In genomic region chr1:133448351-133448931, GRCm38 (mm10) we compare ENCODE assay signal across 9 mouse cellular contexts. TPM values are rescaled to one million over a fixed set of nuclear protein-coding genes. Genes with fewer than 3 reads are reported as not detected.
DNase-seq lines count a peak whose midpoint lies in the region; ATAC-seq and TF ChIP-seq lines count a peak whose summit lies in the region.
"Had no signal": no experiment of that assay in that cellular context is flagged by ENCODE, and none has a peak within 500 bp of the region (broad histone marks: within the 10 kb centered on the region; RNA-seq: fewer than 3 reads in every experiment).

No protein-coding gene starts in this region.

- no peaks in the 10 kb centered on the region for H3K36me3 ChIP-seq in midbrain, embryonic 10.5 days
- H3K36me3 ChIP-seq in midbrain, embryonic 15.5 days (replicated peaks) = no peaks in the 10 kb centered on the region
- H3K36me3 ChIP-seq in forebrain, embryonic 13.5 days (ENCODE audit: poor library complexity, severe bottlenecking) = no peaks in the 10 kb centered on the region
- no peaks in the 10 kb centered on the region for H3K36me3 ChIP-seq in intestine, embryonic 15.5 days
- H3K36me3 ChIP-seq in lung, embryonic 14.5 days (ENCODE audit: insufficient read depth) = no peaks in the 10 kb centered on the region
- H3K36me3 ChIP-seq: liver, embryonic 15.5 days had no signal

- H3K27me3 ChIP-seq in midbrain, embryonic 10.5 days (ENCODE audit: low read depth, poor library complexity, severe bottlenecking) = peaks cover 9% of the 10 kb centered on the region; the same call in 1 of the 2 replicates
- no peaks in the 10 kb centered on the region for H3K27me3 ChIP-seq in midbrain, embryonic 15.5 days (replicated peaks)
- no peaks in the 10 kb centered on the region for H3K27me3 ChIP-seq in forebrain, embryonic 13.5 days
- no peaks in the 10 kb centered on the region for H3K27me3 ChIP-seq in intestine, embryonic 15.5 days (replicated peaks)
- no peaks in the 10 kb centered on the region for H3K27me3 ChIP-seq in lung, embryonic 14.5 days (ENCODE audit: insufficient read depth, low read length)
- H3K27me3 ChIP-seq: liver, embryonic 15.5 days had no signal

- peak; percentile 47 for DNase-seq in midbrain, embryonic 10.5 days (ENCODE audit: low spot score)
- peak; percentile 66 for DNase-seq in lung, embryonic 14.5 days
- no peak for DNase-seq in urinary bladder, postnatal 4 days (ENCODE audit: low spot score in 2 of 2)
- no peak for DNase-seq in left cerebral cortex, adult 11 months (ENCODE audit: low spot score)
- DNase-seq in urinary bladder, adult 2 months (ENCODE audit: low spot score) = no peak

- WGBS in midbrain, embryonic 10.5 days = 40% methylated on average over 14 of the region's 14 CpGs
- WGBS in midbrain, embryonic 15.5 days = 34% methylated on average over 14 of the region's 14 CpGs
- WGBS in forebrain, embryonic 13.5 days = 28% methylated on average over 14 of the region's 14 CpGs
- WGBS in intestine, embryonic 15.5 days = 26% methylated on average over 14 of the region's 14 CpGs
- 30% methylated on average over 14 of the region's 14 CpGs for WGBS in lung, embryonic 14.5 days

- H3K4me1 ChIP-seq in midbrain, embryonic 10.5 days = peaks cover 29% of the 10 kb centered on the region
- H3K4me1 ChIP-seq in midbrain, embryonic 15.5 days = peaks cover 5% of the 10 kb centered on the region; the same call in 1 of the 2 replicates
- peaks cover 13% of the 10 kb centered on the region for H3K4me1 ChIP-seq in forebrain, embryonic 13.5 days
- H3K4me1 ChIP-seq in intestine, embryonic 15.5 days (replicated peaks) = peaks cover 20% of the 10 kb centered on the region
- no peaks in the 10 kb centered on the region for H3K4me1 ChIP-seq in lung, embryonic 14.5 days (ENCODE audit: insufficient read depth)

- peak overlapping the region; percentile 5; the same call in 1 of the 2 replicates for H3K4me3 ChIP-seq in midbrain, embryonic 10.5 days
- H3K4me3 ChIP-seq in midbrain, embryonic 15.5 days = no peak overlapping the region
- H3K4me3 ChIP-seq in forebrain, embryonic 13.5 days = no peak overlapping the region
- no peak overlapping the region for H3K4me3 ChIP-seq in intestine, embryonic 15.5 days (replicated peaks)
- H3K4me3 ChIP-seq in lung, embryonic 14.5 days (ENCODE audit: low read depth, low read length) = no peak overlapping the region
- H3K4me3 ChIP-seq: liver, embryonic 15.5 days had no signal

- ATAC-seq in midbrain, embryonic 15.5 days (replicated peaks) = no peak
- peak; percentile 53; the same call in 1 of the 2 replicates for ATAC-seq in forebrain, embryonic 13.5 days
- peak; percentile 58 for ATAC-seq in intestine, embryonic 15.5 days
- peak; percentile 74; the same call in 1 of the 2 replicates for ATAC-seq in lung, embryonic 14.5 days (ENCODE audit: insufficient read depth)

- H3K9me3 ChIP-seq in midbrain, embryonic 10.5 days (replicated peaks) = peaks cover 3% of the 10 kb centered on the region; the same call in 1 of the 2 replicates
- H3K9me3 ChIP-seq in midbrain, embryonic 15.5 days = no peaks in the 10 kb centered on the region
- H3K9me3 ChIP-seq in forebrain, embryonic 13.5 days (replicated peaks) = peaks cover under 1% of the 10 kb centered on the region; the same call in 1 of the 2 replicates
- no peaks in the 10 kb centered on the region for H3K9me3 ChIP-seq in intestine, embryonic 15.5 days
- no peaks in the 10 kb centered on the region for H3K9me3 ChIP-seq in lung, embryonic 14.5 days (ENCODE audit: low read depth, low read length)
- H3K9me3 ChIP-seq: liver, embryonic 15.5 days had no signal

- no peak overlapping the region for H3K4me2 ChIP-seq in midbrain, embryonic 15.5 days
- peak overlapping the region; percentile 24; the same call in 1 of the 2 replicates for H3K4me2 ChIP-seq in forebrain, embryonic 13.5 days
- H3K4me2 ChIP-seq in intestine, embryonic 15.5 days (replicated peaks) = peak overlapping the region; percentile 46
- H3K4me2 ChIP-seq in lung, embryonic 14.5 days = peak overlapping the region; percentile 12; the same call in 1 of the 2 replicates
- H3K4me2 ChIP-seq: liver, embryonic 15.5 days had no signal

- TF ChIP-seq CTCF in lung, embryonic 14.5 days (IDR thresholded peaks at IDR 0.05; ENCODE audit: low read depth) = no peak

- H3K27ac ChIP-seq in midbrain, embryonic 10.5 days (replicated peaks) = peak overlapping the region; percentile 81
- no peak overlapping the region for H3K27ac ChIP-seq in midbrain, embryonic 15.5 days
- no peak overlapping the region; the same call in 1 of the 2 replicates for H3K27ac ChIP-seq in forebrain, embryonic 13.5 days
- peak overlapping the region; percentile 54 for H3K27ac ChIP-seq in intestine, embryonic 15.5 days
- peak overlapping the region; percentile 58; the same call in 1 of the 2 replicates for H3K27ac ChIP-seq in lung, embryonic 14.5 days (ENCODE audit: low read depth)
- H3K27ac ChIP-seq: liver, embryonic 15.5 days had no signal

- no peak overlapping the region for H3K9ac ChIP-seq in midbrain, embryonic 15.5 days
- 0 out of 2 replicates have a peak overlapping the region, but pooled peaks have one; percentile 16 for H3K9ac ChIP-seq in forebrain, embryonic 13.5 days
- no peak overlapping the region for H3K9ac ChIP-seq in intestine, embryonic 15.5 days
- H3K9ac ChIP-seq in lung, embryonic 14.5 days = no peak overlapping the region; the same call in 1 of the 2 replicates
- H3K9ac ChIP-seq: liver, embryonic 15.5 days had no signal

RNA-seq across cellular contexts. Expression of gene Sox13, which starts 24.3 kb away (rescaled TPM):
- 28.5 and 32.0 TPM in 2 replicates for polyA plus RNA-seq in midbrain, embryonic 10.5 days (2016; fragmentation: Nextera tagmentation; extraction: Ambion mirVana)
- polyA plus RNA-seq in midbrain, embryonic 15.5 days (2015; fragmentation: Nextera tagmentation; extraction: Ambion mirVana) = 6.5 and 7.4 TPM in 2 replicates
- 5.8 and 6.8 TPM in 2 replicates for polyA plus RNA-seq in forebrain, embryonic 13.5 days (2015; fragmentation: Nextera tagmentation; extraction: Ambion mirVana)
- polyA plus RNA-seq in intestine, embryonic 15.5 days (2015; fragmentation: Nextera tagmentation; extraction: Ambion mirVana) = 9.0 and 11.4 TPM in 2 replicates
- 7.8 and 9.4 TPM in 2 replicates for polyA plus RNA-seq in lung, embryonic 14.5 days (2014; fragmentation: Nextera tagmentation; extraction: Ambion mirVana)
- polyA plus RNA-seq in urinary bladder, adult 2 months (2012; rRNA removed) = 30.1 and 31.7 TPM in 2 replicates

Comparison
In these comparisons a context has a peak if more than half of its experiments do, and no peak if none do; other contexts are left out.
1. H3K27ac ChIP-seq: peak in midbrain, embryonic 10.5 days (single experiment), intestine, embryonic 15.5 days (single experiment) and lung, embryonic 14.5 days (single experiment); none in midbrain, embryonic 15.5 days (single experiment) and forebrain, embryonic 13.5 days (single experiment).
2. DNase-seq: peak in midbrain, embryonic 10.5 days (single experiment) and lung, embryonic 14.5 days (single experiment); none in urinary bladder, postnatal 4 days (0 of 2), left cerebral cortex, adult 11 months (single experiment) and urinary bladder, adult 2 months (single experiment).